Mouse (Mus musculus): ENCODE results near the gene Ctnnd1. TPM values are rescaled to one million over a fixed set of nuclear protein-coding genes. Genes with fewer than 3 reads are reported as not detected.
A peak's percentile ranks its signal among the peaks of the same experiment; 100 is the strongest.

Ctnnd1 gene
- total and polyA plus RNA-seq, 3 experiments, result 26.5 to 61.4 (median 53.4) TPM

- intact Hi-C loops (cut with DNase I), result no loop called here
- 18% methylated on average over 4 of the region's 4 CpGs for WGBS
- H3K36me3 ChIP-seq (ENCODE audit: control insufficient read depth, insufficient read depth, low read length), result peaks cover 71% of the 10 kb centered on the region
- H3K27me3 ChIP-seq (ENCODE audit: control insufficient read depth, insufficient read depth, low read length), result no peaks in the 10 kb centered on the region
- H3K4me1 ChIP-seq (ENCODE audit: control insufficient read depth, insufficient read depth, low read length), result peaks cover 44% of the 10 kb centered on the region
- peak overlapping the region; percentile 13; the same call in 1 of the 2 replicates for H3K4me3 ChIP-seq
- peak overlapping the region; percentile 87 for H3K27ac ChIP-seq
- no peak for DNase-seq
- H3K9ac ChIP-seq (ENCODE audit: low read depth, low read length), result 0 out of 2 replicates have a peak overlapping the region, but pooled peaks have one; percentile 7
- TF ChIP-seq EP300 (IDR thresholded peaks at IDR 0.05; ENCODE audit: insufficient read depth, low read depth, low read length), result no peak
- no peak for TF ChIP-seq POLR2A (IDR thresholded peaks at IDR 0.05; ENCODE audit: insufficient read depth, low read depth, low read length)
- TF ChIP-seq CTCF (IDR thresholded peaks at IDR 0.05), result no peak
- H3K79me2 ChIP-seq (replicated peaks; ENCODE audit: control insufficient read depth, insufficient read depth, low read length), result peaks cover 6% of the 10 kb centered on the region
Observed at GRCm38 (mm10) chr2:84634006-84634405, 16.6 kb downstream of the Ctnnd1 start.

DNA sequence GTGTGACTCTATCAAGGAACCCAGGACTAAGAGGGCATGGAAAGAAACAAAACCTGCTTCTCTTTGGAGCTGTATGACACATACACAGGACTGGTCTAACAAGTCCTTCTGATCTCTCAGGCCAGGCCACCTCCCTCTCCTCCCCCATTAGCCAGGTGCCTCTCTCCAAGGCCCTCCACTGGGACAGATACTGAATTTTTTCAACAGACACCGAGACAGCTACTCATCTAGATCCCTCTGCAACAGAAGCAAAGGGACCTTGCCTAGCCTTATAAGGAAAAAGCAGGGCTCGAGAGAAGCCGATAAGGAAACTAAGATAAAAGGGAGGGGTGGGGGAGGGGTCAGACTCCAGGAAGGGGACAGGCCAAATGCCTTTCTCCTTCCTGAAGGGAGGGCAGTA, 17.6 kb downstream of the Ctnnd1 start:
- Histone ChIP-seq H3K4me3 (peak overlapping the region; percentile 9; the same call in 1 of the 2 replicates), H3K79me2 (replicated peaks; ENCODE audit: control insufficient read depth, insufficient read depth, low read length) (peaks cover 5% of the 10 kb centered on the region), H3K36me3 (ENCODE audit: control insufficient read depth, insufficient read depth, low read length) (peaks cover 69% of the 10 kb centered on the region), H3K9ac (ENCODE audit: low read depth, low read length) (peak overlapping the region; percentile 53), H3K27ac (peak overlapping the region; percentile 87), H3K27me3 (ENCODE audit: control insufficient read depth, insufficient read depth, low read length) (no peaks in the 10 kb centered on the region), H3K4me1 (ENCODE audit: control insufficient read depth, insufficient read depth, low read length) (peaks cover 44% of the 10 kb centered on the region)
- TF ChIP-seq EP300 (IDR thresholded peaks at IDR 0.05; ENCODE audit: insufficient read depth, low read depth, low read length) (0 out of 2 replicates have a peak, but pooled peaks have one; percentile 26), POLR2A (IDR thresholded peaks at IDR 0.05; ENCODE audit: insufficient read depth, low read depth, low read length) (no peak)
- no peak for DNase-seq
- intact Hi-C loops (cut with DNase I), result loop anchor here (2.0 kb wide), 1 partner anchor 18 kb away; the partner anchor contains the start of gene Ctnnd1
- WGBS, result 0% methylated on average over 3 of the region's 3 CpGs

DNA sequence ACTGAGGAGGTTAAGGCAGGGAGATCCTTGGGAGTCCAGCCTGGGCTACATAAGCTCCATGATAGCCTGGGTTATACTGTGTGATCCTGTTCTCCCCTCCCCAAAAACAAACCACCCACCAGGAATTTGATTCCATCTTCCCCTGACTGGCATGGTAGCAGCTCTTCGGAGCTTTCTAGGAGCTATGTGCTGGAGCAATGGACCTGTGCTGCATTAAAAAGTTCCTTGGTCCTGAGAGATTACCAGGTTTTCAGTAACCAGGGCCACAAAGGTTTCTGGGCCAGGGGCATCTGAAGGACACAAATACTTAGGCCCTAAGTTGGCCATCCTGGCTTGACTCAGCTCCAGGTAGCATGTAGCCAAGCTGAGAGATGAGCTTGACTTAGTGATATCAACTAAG, 18.6 kb downstream of the Ctnnd1 start:
- Histone ChIP-seq H3K79me2 (replicated peaks; ENCODE audit: control insufficient read depth, insufficient read depth, low read length) (peaks cover 2% of the 10 kb centered on the region), H3K4me3 (no peak overlapping the region), H3K27ac (peak overlapping the region; percentile 87), H3K27me3 (ENCODE audit: control insufficient read depth, insufficient read depth, low read length) (no peaks in the 10 kb centered on the region), H3K9ac (ENCODE audit: low read depth, low read length) (no peak overlapping the region), H3K4me1 (ENCODE audit: control insufficient read depth, insufficient read depth, low read length) (peaks cover 46% of the 10 kb centered on the region), H3K36me3 (ENCODE audit: control insufficient read depth, insufficient read depth, low read length) (peaks cover 68% of the 10 kb centered on the region)
- no peak for DNase-seq
- TF ChIP-seq CTCF (IDR thresholded peaks at IDR 0.05) (no peak), POLR2A (IDR thresholded peaks at IDR 0.05; ENCODE audit: insufficient read depth, low read depth, low read length) (no peak), EP300 (IDR thresholded peaks at IDR 0.05; ENCODE audit: insufficient read depth, low read depth, low read length) (no peak)
- intact Hi-C loops (cut with DNase I), result loop anchor here (2.0 kb wide), 1 partner anchor 19 kb away; the partner anchor contains the start of gene Ctnnd1
- WGBS, result 85% methylated on average over 1 of the region's 1 CpGs

GRCm38 (mm10) chr2:84627036-84627435, 23.5 kb downstream of the Ctnnd1 start:
- peak overlapping the region; percentile 6; the same call in 1 of the 2 replicates for H3K27ac ChIP-seq
- peaks cover 75% of the 10 kb centered on the region for H3K36me3 ChIP-seq (ENCODE audit: control insufficient read depth, insufficient read depth, low read length)
- H3K4me3 ChIP-seq, result no peak overlapping the region
- H3K79me2 ChIP-seq (replicated peaks; ENCODE audit: control insufficient read depth, insufficient read depth, low read length), result peaks cover 8% of the 10 kb centered on the region
- TF ChIP-seq EP300 (IDR thresholded peaks at IDR 0.05; ENCODE audit: insufficient read depth, low read depth, low read length) (no peak), CTCF (IDR thresholded peaks at IDR 0.05) (no peak), POLR2A (IDR thresholded peaks at IDR 0.05; ENCODE audit: insufficient read depth, low read depth, low read length) (no peak)
- peaks cover 32% of the 10 kb centered on the region for H3K4me1 ChIP-seq (ENCODE audit: control insufficient read depth, insufficient read depth, low read length)
- no peaks in the 10 kb centered on the region for H3K27me3 ChIP-seq (ENCODE audit: control insufficient read depth, insufficient read depth, low read length)
- H3K9ac ChIP-seq (ENCODE audit: low read depth, low read length), result 0 out of 2 replicates have a peak overlapping the region, but pooled peaks have one; percentile 34
- intact Hi-C loops (cut with DNase I), result no loop called here
- no peak for DNase-seq
- WGBS, result 28% methylated on average over 3 of the region's 3 CpGs

DNA sequence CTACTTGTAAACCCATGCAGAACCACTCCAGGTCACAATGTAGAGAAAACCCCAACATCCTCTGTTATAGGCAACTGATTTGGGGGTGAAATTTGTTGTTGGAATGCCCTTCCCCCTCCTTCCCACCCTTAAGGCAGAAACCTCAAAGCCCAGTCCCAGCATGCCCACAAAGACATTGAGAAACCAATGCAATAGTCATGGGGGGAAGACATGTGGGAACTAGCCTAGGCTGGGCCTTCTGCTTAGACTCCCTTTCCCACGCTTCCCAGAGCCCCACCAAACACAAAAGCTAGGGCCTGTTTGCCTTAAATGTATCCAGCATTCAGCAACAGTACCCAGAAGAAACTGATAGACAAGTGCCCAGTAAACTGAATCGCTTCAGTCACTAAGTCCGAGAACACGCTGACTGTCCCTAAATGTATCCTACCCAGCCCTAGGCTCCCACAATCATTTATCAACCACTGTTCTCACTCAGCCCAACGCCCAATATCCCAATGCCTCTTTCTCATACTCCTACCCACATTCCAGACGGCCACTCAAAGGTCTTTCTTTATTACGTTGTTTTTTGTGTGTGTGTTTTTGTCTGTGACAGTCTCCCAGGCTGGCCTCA, 24.1 kb downstream of the Ctnnd1 start:
- peaks cover 75% of the 10 kb centered on the region for H3K36me3 ChIP-seq (ENCODE audit: control insufficient read depth, insufficient read depth, low read length)
- DNase-seq, result no peak
- no peak overlapping the region; the same call in 1 of the 2 replicates for H3K27ac ChIP-seq
- H3K9ac ChIP-seq (ENCODE audit: low read depth, low read length), result no peak overlapping the region
- 70% methylated on average over 7 of the region's 7 CpGs for WGBS
- no peaks in the 10 kb centered on the region for H3K27me3 ChIP-seq (ENCODE audit: control insufficient read depth, insufficient read depth, low read length)
- intact Hi-C loops (cut with DNase I), result no loop called here
- TF ChIP-seq CTCF (IDR thresholded peaks at IDR 0.05) (no peak), EP300 (IDR thresholded peaks at IDR 0.05; ENCODE audit: insufficient read depth, low read depth, low read length) (no peak), POLR2A (IDR thresholded peaks at IDR 0.05; ENCODE audit: insufficient read depth, low read depth, low read length) (no peak)
- peaks cover 8% of the 10 kb centered on the region for H3K79me2 ChIP-seq (replicated peaks; ENCODE audit: control insufficient read depth, insufficient read depth, low read length)
- no peak overlapping the region for H3K4me3 ChIP-seq
- H3K4me1 ChIP-seq (ENCODE audit: control insufficient read depth, insufficient read depth, low read length), result peaks cover 28% of the 10 kb centered on the region

DNA sequence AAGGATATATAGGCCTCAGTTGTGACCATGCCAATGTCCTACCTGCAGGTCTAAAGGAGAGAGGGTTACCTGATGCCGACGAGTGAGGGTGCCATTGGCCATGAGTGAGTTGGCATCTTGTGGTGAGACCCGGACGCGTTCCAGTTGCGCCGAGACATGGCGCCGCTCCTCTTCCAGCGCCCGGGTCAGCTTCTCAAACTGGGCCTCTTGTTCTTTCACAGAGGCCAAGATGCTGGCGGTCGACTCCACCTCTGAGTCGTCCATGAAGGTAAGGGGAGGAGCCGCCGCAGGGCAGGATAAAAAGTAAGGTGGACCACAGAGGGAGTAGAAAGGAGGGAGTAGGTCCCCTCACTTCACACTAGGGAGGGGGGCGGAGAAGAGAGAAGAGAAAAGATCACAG, 26.4 kb downstream of the Ctnnd1 start:
- WGBS, result 91% methylated on average over 17 of the region's 17 CpGs
- Histone ChIP-seq H3K4me1 (ENCODE audit: control insufficient read depth, insufficient read depth, low read length) (peaks cover 30% of the 10 kb centered on the region), H3K9ac (ENCODE audit: low read depth, low read length) (peak overlapping the region; percentile 54; the same call in 1 of the 2 replicates), H3K4me3 (no peak overlapping the region), H3K27me3 (ENCODE audit: control insufficient read depth, insufficient read depth, low read length) (no peaks in the 10 kb centered on the region), H3K79me2 (replicated peaks; ENCODE audit: control insufficient read depth, insufficient read depth, low read length) (peaks cover 6% of the 10 kb centered on the region), H3K36me3 (ENCODE audit: control insufficient read depth, insufficient read depth, low read length) (peaks cover 70% of the 10 kb centered on the region), H3K27ac (peak overlapping the region; percentile 58)
- no peak for TF ChIP-seq CTCF (IDR thresholded peaks at IDR 0.05)
- no peak for TF ChIP-seq EP300 (IDR thresholded peaks at IDR 0.05; ENCODE audit: insufficient read depth, low read depth, low read length)
- TF ChIP-seq POLR2A (IDR thresholded peaks at IDR 0.05; ENCODE audit: insufficient read depth, low read depth, low read length), result no peak
- intact Hi-C loops (cut with DNase I), result no loop called here
- DNase-seq, result no peak
